In genomic region chr6:138095060-138095459, GRCm38 (mm10) we compare ENCODE assay signal across 29 mouse cellular contexts. TPM values are rescaled to one million over a fixed set of nuclear protein-coding genes. Genes with fewer than 3 reads are reported as not detected.
DNase-seq lines count a peak whose midpoint lies in the region; ATAC-seq and TF ChIP-seq lines count a peak whose summit lies in the region.
"Had no signal": no experiment of that assay in that cellular context is flagged by ENCODE, and none has a peak within 500 bp of the region (broad histone marks: within the 10 kb centered on the region; RNA-seq: fewer than 3 reads in every experiment).

No protein-coding gene starts in this region.

- H3K9ac ChIP-seq in intestine, embryonic 14.5 days (ENCODE audit: low read length), result no peak overlapping the region
- no peak overlapping the region for H3K9ac ChIP-seq in intestine, postnatal 0 days (ENCODE audit: low read depth, low read length)
- H3K9ac ChIP-seq: embryonic facial prominence, embryonic 13.5 days; embryonic facial prominence, embryonic 15.5 days; forebrain, embryonic 12.5 days had no signal

- no peaks in the 10 kb centered on the region for H3K4me1 ChIP-seq in intestine, embryonic 14.5 days (replicated peaks; ENCODE audit: control insufficient read depth, insufficient read depth, low read length)
- no peaks in the 10 kb centered on the region for H3K4me1 ChIP-seq in intestine, postnatal 0 days (replicated peaks; ENCODE audit: control insufficient read depth, insufficient read depth, low read length)
- H3K4me1 ChIP-seq: embryonic facial prominence, embryonic 13.5 days; embryonic facial prominence, embryonic 15.5 days; forebrain, embryonic 10.5 days; forebrain, embryonic 12.5 days had no signal

- no peak overlapping the region for H3K27ac ChIP-seq in intestine, embryonic 14.5 days (ENCODE audit: low read depth)
- H3K27ac ChIP-seq in intestine, postnatal 0 days (ENCODE audit: low read depth, low read length), result no peak overlapping the region
- H3K27ac ChIP-seq: embryonic facial prominence, embryonic 13.5 days; embryonic facial prominence, embryonic 15.5 days; forebrain, embryonic 10.5 days; forebrain, embryonic 12.5 days had no signal

- no peaks in the 10 kb centered on the region for H3K9me3 ChIP-seq in intestine, embryonic 14.5 days (ENCODE audit: control insufficient read depth, low read length)
- no peaks in the 10 kb centered on the region for H3K9me3 ChIP-seq in intestine, postnatal 0 days (ENCODE audit: control insufficient read depth)
- H3K9me3 ChIP-seq: embryonic facial prominence, embryonic 13.5 days; embryonic facial prominence, embryonic 15.5 days; forebrain, embryonic 10.5 days; forebrain, embryonic 12.5 days had no signal

- peak; percentile 38 for DNase-seq in intestine, embryonic 14.5 days (ENCODE audit: low spot score)
- DNase-seq in right cerebral cortex, adult 2 months (ENCODE audit: low spot score in 2 of 2), result no peak
- no peak for DNase-seq in thymus, postnatal 14 days
- DNase-seq: adrenal gland, adult 8-10 months; adrenal gland, postnatal 14 days; adrenal gland, postnatal 36 days; B cell, adult 2 months; cerebellum, adult 11-12 months; cerebellum, adult 2 months; cerebellum, adult 9-10 months; cerebellum, postnatal 10 days; cerebellum, postnatal 25 days; embryo, embryonic 11 days had no signal

- no peak for TF ChIP-seq CTCF in intestine, postnatal 0 days (IDR thresholded peaks at IDR 0.05; ENCODE audit: low read depth)

- 82% methylated on average over 3 of the region's 3 CpGs for WGBS in intestine, embryonic 14.5 days
- 60% methylated on average over 3 of the region's 3 CpGs for WGBS in intestine, postnatal 0 days

- H3K27me3 ChIP-seq in intestine, embryonic 14.5 days (replicated peaks; ENCODE audit: control insufficient read depth, insufficient read depth, low read length), result no peaks in the 10 kb centered on the region
- no peaks in the 10 kb centered on the region for H3K27me3 ChIP-seq in intestine, postnatal 0 days (replicated peaks; ENCODE audit: control insufficient read depth, insufficient read depth, low read length)
- H3K27me3 ChIP-seq: CH12.LX; embryonic facial prominence, embryonic 13.5 days; embryonic facial prominence, embryonic 15.5 days; forebrain, embryonic 12.5 days had no signal

- H3K4me3 ChIP-seq in intestine, embryonic 14.5 days (ENCODE audit: low read depth, low read length), result no peak overlapping the region
- no peak overlapping the region for H3K4me3 ChIP-seq in intestine, postnatal 0 days (ENCODE audit: low read depth, low read length)
- H3K4me3 ChIP-seq: embryonic facial prominence, embryonic 13.5 days; embryonic facial prominence, embryonic 15.5 days; erythroblast, embryonic 14.5 days; forebrain, embryonic 10.5 days; forebrain, embryonic 12.5 days had no signal

- H3K36me3 ChIP-seq in intestine, embryonic 14.5 days (ENCODE audit: control insufficient read depth, insufficient read depth, low read length), result no peaks in the 10 kb centered on the region
- H3K36me3 ChIP-seq in intestine, postnatal 0 days (ENCODE audit: control insufficient read depth, insufficient read depth), result no peaks in the 10 kb centered on the region
- H3K36me3 ChIP-seq: embryonic facial prominence, embryonic 13.5 days; embryonic facial prominence, embryonic 15.5 days; forebrain, embryonic 10.5 days; forebrain, embryonic 12.5 days; G1E had no signal

- ATAC-seq in intestine, embryonic 14.5 days (replicated peaks; ENCODE audit: low FRiP score, low TSS enrichment, low read depth), result no peak
- ATAC-seq in intestine, postnatal 0 days, result no peak
- peak; percentile 32 to 46; a peak in 3 of 4 replicates for ATAC-seq in hematopoietic stem cell, adult 5-6 weeks (replicated peaks in 1 of 2; ENCODE audit: insufficient read depth in 1 of 2, low FRiP score in 2 of 2, low TSS enrichment in 1 of 2, low read depth in 1 of 2, poor library complexity in 2 of 2, severe bottlenecking in 2 of 2)
- peak; percentile 84 for ATAC-seq in megakaryocyte progenitor cell, adult 5-6 weeks (replicated peaks; ENCODE audit: poor library complexity)
- ATAC-seq: activated CD4-positive, CD25-positive, alpha-beta regulatory T cell, adult 4 months; CD4-positive, CD25-positive, alpha-beta regulatory T cell, adult 4 months; forebrain, embryonic 14.5 days; forebrain, embryonic 16.5 days; Patski had no signal

- no peak overlapping the region for H3K4me2 ChIP-seq in intestine, embryonic 14.5 days (ENCODE audit: low read length)
- H3K4me2 ChIP-seq in intestine, postnatal 0 days (replicated peaks; ENCODE audit: low read depth), result no peak overlapping the region
- H3K4me2 ChIP-seq: embryonic facial prominence, embryonic 13.5 days; embryonic facial prominence, embryonic 15.5 days; forebrain, embryonic 12.5 days had no signal

RNA-seq across cellular contexts. Expression of gene Slc15a5, which starts 15.3 kb away (rescaled TPM):
- not detected in 2 replicates for polyA plus RNA-seq in intestine, embryonic 14.5 days (2014; fragmentation: Nextera tagmentation; extraction: Ambion mirVana)
- 0.21 TPM in 1 of 2 replicates, not detected in the other for polyA plus RNA-seq in intestine, postnatal 0 days (2015; fragmentation: Nextera tagmentation; extraction: Ambion mirVana)
- not detected in 2 replicates for total RNA-seq in hematopoietic stem cell, adult 5-6 weeks (2017)
- not detected in 2 replicates for total RNA-seq in megakaryocyte progenitor cell, adult 5-6 weeks (2015)
- not detected in 2 replicates for total RNA-seq in megakaryocyte progenitor cell, adult 5-6 weeks (2017)
- total RNA-seq: adrenal gland, postnatal 14 days; CH12.LX had no signal
- polyA plus RNA-seq: activated CD4-positive, CD25-positive, alpha-beta regulatory T cell, adult 4 months; CD4-positive, CD25-positive, alpha-beta regulatory T cell, adult 4 months; cerebellum, adult 2 months; embryonic facial prominence, embryonic 11.5 days; embryonic facial prominence, embryonic 13.5 days; erythroblast, embryonic 14.5 days; forebrain, embryonic 10.5 days; forebrain, embryonic 12.5 days; forebrain, embryonic 14.5 days; G1E; Patski had no signal

RNA-seq across cellular contexts. Expression of gene Mgst1, which starts 45.1 kb away (rescaled TPM):
- polyA plus RNA-seq in intestine, embryonic 14.5 days (2014; fragmentation: Nextera tagmentation; extraction: Ambion mirVana), result 199 and 260 TPM in 2 replicates
- polyA plus RNA-seq in intestine, postnatal 0 days (2015; fragmentation: Nextera tagmentation; extraction: Ambion mirVana), result 781 and 782 TPM in 2 replicates
- 32.8 and 85.5 TPM in 2 replicates for total RNA-seq in hematopoietic stem cell, adult 5-6 weeks (2017)
- 154 and 189 TPM in 2 replicates for total RNA-seq in megakaryocyte progenitor cell, adult 5-6 weeks (2015)
- 97.5 and 151 TPM in 2 replicates for total RNA-seq in megakaryocyte progenitor cell, adult 5-6 weeks (2017)
- total RNA-seq: CH12.LX, G1E had no signal
- polyA plus RNA-seq: G1E had no signal

Comparison
In these comparisons a context has a peak if more than half of its experiments do, and no peak if none do; other contexts are left out.
1. ATAC-seq: peak in hematopoietic stem cell, adult 5-6 weeks (2 of 2) and megakaryocyte progenitor cell, adult 5-6 weeks (single experiment); none in intestine, embryonic 14.5 days (single experiment) and intestine, postnatal 0 days (single experiment).